ENCODE assay signal across 27 mouse cellular contexts in the genomic region with DNA sequence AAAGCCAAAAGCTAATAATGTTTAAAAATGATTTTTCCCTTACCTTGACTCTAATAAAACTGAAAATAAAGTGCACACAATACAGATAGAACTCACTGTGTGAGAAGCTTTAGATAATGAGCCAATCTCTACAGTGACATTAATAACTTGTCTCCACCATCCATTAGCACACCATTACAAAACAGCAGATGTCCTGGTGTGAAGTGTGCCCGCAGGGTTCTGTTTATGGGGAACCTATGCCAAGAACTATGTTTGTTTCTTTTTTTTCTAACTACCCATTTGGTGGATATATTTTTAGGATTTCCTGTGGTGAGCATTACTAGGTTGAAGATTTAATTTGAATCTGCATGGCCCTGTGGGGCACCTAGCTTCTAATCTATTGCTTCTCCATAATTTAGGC.
DNase-seq lines count a peak whose midpoint lies in the region; ATAC-seq and TF ChIP-seq lines count a peak whose summit lies in the region.
"Had no signal": no experiment of that assay in that cellular context is flagged by ENCODE, and none has a peak within 500 bp of the region (broad histone marks: within the 10 kb centered on the region; RNA-seq: fewer than 3 reads in every experiment).

No protein-coding gene starts in this region.

- H3K27me3 ChIP-seq in cerebellum, adult 2 months (ENCODE audit: control insufficient read depth, insufficient read depth, low read length) = no peaks in the 10 kb centered on the region
- H3K27me3 ChIP-seq: embryonic facial prominence, embryonic 13.5 days; limb, embryonic 12.5 days; midbrain, embryonic 15.5 days; neural tube, embryonic 13.5 days; stomach, embryonic 15.5 days had no signal

- WGBS in cerebellum, adult 2 months = 8% methylated on average over 1 of the region's 1 CpGs

- ATAC-seq in erythroid progenitor cell, adult 5-6 weeks (replicated peaks; ENCODE audit: low FRiP score, poor library complexity, severe bottlenecking) = no peak
- ATAC-seq: CD4-positive, CD25-positive, alpha-beta regulatory T cell, adult 4 months; inflammation-experienced regulatory T-cells, adult 6 months; liver, postnatal 0 days; lung, postnatal 0 days; midbrain, embryonic 15.5 days had no signal

- TF ChIP-seq CTCF in cerebellum, adult 2 months (IDR thresholded peaks at IDR 0.05; ENCODE audit: borderline replicate concordance, insufficient read depth, low read depth, low read length) = no peak
- TF ChIP-seq CTCF in layer of hippocampus, adult 2 months (conservative IDR thresholded peaks at IDR 0.05) = no peak

- no peaks in the 10 kb centered on the region for H3K4me1 ChIP-seq in cerebellum, adult 2 months (ENCODE audit: control insufficient read depth, insufficient read depth, low read length)
- H3K4me1 ChIP-seq: embryonic facial prominence, embryonic 13.5 days; limb, embryonic 12.5 days; midbrain, embryonic 15.5 days; neural tube, embryonic 13.5 days; stomach, embryonic 15.5 days had no signal

- H3K4me3 ChIP-seq in cerebellum, adult 2 months (replicated peaks; ENCODE audit: insufficient read depth, low read depth, low read length) = no peak overlapping the region
- no peak overlapping the region for H3K4me3 ChIP-seq in layer of hippocampus, adult 2 months
- H3K4me3 ChIP-seq: embryonic facial prominence, embryonic 13.5 days; erythroblast, embryonic 14.5 days; gastrocnemius, adult 2 months; limb, embryonic 12.5 days; midbrain, embryonic 15.5 days; myocyte; neural tube, embryonic 13.5 days; stomach, embryonic 15.5 days had no signal

- no peak for TF ChIP-seq POLR2A in cerebellum, adult 2 months (IDR thresholded peaks at IDR 0.05; ENCODE audit: borderline replicate concordance, insufficient read depth, low read length)

- peak; percentile 19 to 64 for DNase-seq in cerebellum, adult 2 months
- DNase-seq in cerebellum, adult 11 months = no peak
- peak; percentile 1 for DNase-seq in left cerebral cortex, postnatal 4 days
- DNase-seq in left cerebral cortex, adult 18-20 months (ENCODE audit: low spot score in 2 of 2) = no peak
- DNase-seq in layer of hippocampus, adult 2 months (ENCODE audit: low spot score in 2 of 2) = peak; percentile 50 to 54
- DNase-seq in frontal cortex, postnatal 14 days (ENCODE audit: low spot score in 2 of 2) = no peak
- no peak for DNase-seq in Muller cell, postnatal 12 days (ENCODE audit: inconsistent ontology term)
- DNase-seq: gastrocnemius, adult 2 months; heart, postnatal 4 days; kidney, adult 18-20 months; liver, postnatal 0 days; right cerebral cortex, postnatal 4 days; thymus, adult 18-20 months; thymus, postnatal 36 days had no signal

- intact Hi-C loops in left cerebral cortex, postnatal 4 days (cut with DNase I) = no loop called here

- H3K27ac ChIP-seq in cerebellum, adult 2 months (ENCODE audit: insufficient read depth, low read length) = no peak overlapping the region
- H3K27ac ChIP-seq in layer of hippocampus, adult 2 months = peak overlapping the region; percentile 59
- H3K27ac ChIP-seq: embryonic facial prominence, embryonic 13.5 days; gastrocnemius, adult 2 months; hindbrain, embryonic 14.5 days; limb, embryonic 12.5 days; macrophage; midbrain, embryonic 15.5 days; neural tube, embryonic 13.5 days; stomach, embryonic 15.5 days had no signal

Comparison
In these comparisons a context has a peak if more than half of its experiments do, and no peak if none do; other contexts are left out.
1. DNase-seq: peak in cerebellum, adult 2 months (2 of 2), left cerebral cortex, postnatal 4 days (single experiment) and layer of hippocampus, adult 2 months (2 of 2); none in cerebellum, adult 11 months (single experiment), left cerebral cortex, adult 18-20 months (0 of 2), frontal cortex, postnatal 14 days (0 of 2) and Muller cell, postnatal 12 days (single experiment).